Mouse (Mus musculus) naive thymus-derived CD4-positive, alpha-beta T cell, adult 2 months (primary cell): ENCODE data around the gene Flnc.
A peak's percentile ranks its signal among the peaks of the same experiment; 100 is the strongest.
"Not testable (repeated sequence)": the region's sequence is repeated elsewhere in the genome, so short reads cannot be mapped to it uniquely, and the experiment has no call there.

Experiments used
- DNase-seq: peaks from one replicate; pipeline ENCODE4 v3.0.0-alpha.2; 2011; ENCODE audit warnings: low read depth

The Flnc gene

GRCm38 (mm10) chr6:29433038-29433803, at the start of gene Flnc:
TSS of gene Flnc (plus strand) at chr6:29433256.
- DNase-seq, result peak; percentile 28

GRCm38 (mm10) chr6:29388052-29388518, 45.0 kb upstream of the Flnc start, which contains the start of gene Opn1sw:
TSS of gene Opn1sw (minus strand) at chr6:29388468.
- DNase-seq, result no peak

GRCm38 (mm10) chr6:29388606-29389080, 44.4 kb upstream of the Flnc start:
- DNase-seq, result no peak

DNA sequence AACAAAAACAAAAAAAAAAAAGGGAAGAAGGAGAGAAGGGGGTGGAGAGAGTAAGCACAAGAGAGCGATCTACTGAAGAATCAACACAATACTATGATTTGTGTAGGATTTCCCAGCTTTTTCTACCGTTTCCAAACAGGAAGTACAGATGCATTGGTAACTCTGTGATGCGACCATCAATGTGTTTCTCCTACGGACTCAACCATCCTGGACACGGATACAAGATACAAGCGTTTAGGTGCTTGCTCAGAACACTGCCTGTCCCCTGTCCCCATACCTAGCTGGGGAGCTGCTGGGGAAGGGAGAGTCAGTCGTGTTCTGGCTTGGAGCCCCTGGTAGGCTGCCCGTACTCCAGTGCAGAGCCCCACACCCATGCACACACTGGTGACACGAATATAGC, 43.6 kb upstream of the Flnc start:
- DNase-seq, result no peak

DNA sequence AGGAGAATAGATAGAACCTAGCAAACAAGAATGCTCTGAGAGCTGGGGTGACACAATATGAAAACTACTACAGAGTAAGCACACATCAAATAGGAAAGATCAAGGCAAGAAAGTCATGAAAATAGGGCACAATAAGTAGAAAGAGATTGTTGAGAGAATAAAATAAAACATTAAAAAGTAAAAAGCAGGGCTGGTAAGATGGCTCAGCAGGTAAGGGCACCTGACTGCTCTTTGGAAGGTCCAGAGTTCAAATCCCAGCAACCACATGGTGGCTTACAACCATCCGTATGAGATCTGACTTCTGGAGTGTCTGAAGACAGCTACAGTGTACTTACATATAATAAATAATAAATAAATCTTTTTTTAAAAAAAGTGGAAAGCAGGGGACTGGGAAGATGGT, 42.6 kb upstream of the Flnc start:
- DNase-seq, result not testable (repeated sequence)

GRCm38 (mm10) chr6:29391241-29391640, 41.8 kb upstream of the Flnc start:
- not testable (repeated sequence) for DNase-seq

GRCm38 (mm10) chr6:29391802-29392201, 41.3 kb upstream of the Flnc start:
- DNase-seq, result no peak

- DNase-seq, result no peak
Measured at GRCm38 (mm10) chr6:29394286-29394685, 38.8 kb upstream of the Flnc start.

GRCm38 (mm10) chr6:29395910-29396713, 36.9 kb upstream of the Flnc start, which contains the start of gene Ccdc136:
TSS of gene Ccdc136 (plus strand) at chr6:29396309.
- peak; percentile 37 for DNase-seq

DNA sequence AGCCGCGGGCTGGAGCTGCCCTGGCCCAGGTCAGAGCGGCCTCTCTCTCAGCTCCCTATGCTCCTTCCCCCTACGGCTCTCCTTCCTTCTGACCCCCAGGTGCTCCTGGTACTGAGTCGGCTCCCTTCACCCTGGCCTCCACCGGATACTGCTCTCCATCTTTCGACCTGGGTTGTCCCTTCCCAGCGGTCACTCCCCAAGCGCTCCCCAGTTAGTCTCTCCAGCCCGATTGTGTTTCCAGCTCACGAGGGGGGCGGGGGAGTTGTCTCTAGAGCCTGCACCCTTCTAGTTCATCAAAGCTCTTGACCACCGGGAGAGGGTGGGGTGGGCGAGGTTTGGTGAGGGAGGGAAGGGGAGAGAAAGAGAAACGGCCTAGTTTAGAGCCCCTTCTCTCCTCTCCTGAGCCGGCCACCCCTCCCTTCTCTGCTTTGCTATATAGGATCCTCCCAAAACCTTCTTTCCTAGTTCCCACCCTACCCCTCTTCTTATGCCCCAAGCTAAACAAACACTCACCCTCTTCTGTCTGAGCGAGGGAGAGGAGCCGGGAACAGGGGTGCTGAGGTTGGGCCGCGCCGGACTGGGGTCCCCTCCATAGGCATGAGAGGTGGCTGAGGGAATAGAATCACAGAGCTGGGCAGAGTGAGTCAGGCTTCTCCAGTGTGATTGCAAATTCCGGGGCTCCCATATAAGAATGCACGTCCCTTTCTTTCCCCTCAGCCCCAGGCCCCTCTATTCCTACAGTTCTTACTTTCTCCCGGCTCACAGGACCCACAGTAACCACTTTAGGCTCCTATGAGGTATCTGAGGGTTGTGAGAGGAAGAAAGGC, 36.1 kb upstream of the Flnc start:
- no peak for DNase-seq

- DNase-seq, result no peak
Measured at GRCm38 (mm10) chr6:29397575-29397974, 35.5 kb upstream of the Flnc start.

DNA sequence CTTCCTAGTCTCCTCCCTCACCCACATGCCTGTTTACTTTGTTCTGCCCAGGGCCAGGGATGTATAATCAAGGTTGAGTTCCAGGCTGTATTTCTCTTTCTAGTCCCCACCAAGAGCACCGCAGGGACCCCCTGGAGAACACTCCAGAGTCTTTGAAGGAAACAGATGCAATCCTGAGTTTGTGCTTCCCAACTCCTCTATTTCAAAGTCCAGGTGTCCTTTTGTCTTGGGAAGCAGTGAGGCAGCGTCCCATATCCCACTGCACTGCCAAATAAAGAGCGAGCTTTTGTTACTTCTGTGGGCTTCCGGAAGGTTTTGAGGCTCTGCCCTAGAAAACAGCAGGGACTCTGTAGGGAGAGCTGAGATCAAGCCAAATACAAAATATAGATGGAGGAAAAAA, 33.2 kb upstream of the Flnc start:
- no peak for DNase-seq

GRCm38 (mm10) chr6:29402693-29403342, 30.2 kb upstream of the Flnc start:
- DNase-seq, result no peak

DNA sequence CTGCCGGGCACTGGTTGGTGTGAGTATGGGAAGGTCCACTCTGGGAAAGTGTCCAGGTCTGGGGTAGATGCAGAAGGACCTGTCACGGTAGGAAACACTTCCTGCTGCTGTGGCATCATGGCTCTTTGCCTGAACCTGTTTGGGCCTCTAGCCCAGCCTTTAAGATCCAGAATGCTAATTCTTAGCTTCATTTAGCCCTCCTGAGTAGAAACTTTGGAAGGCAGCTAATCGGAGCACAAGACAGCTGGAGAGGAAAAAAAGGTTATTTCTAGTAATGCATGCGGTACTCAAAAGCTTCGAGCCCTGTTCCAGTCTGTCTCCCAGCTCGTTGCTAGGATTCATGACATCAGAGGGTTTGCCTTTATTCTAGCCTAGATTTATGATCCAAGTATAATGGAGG, 26.6 kb upstream of the Flnc start:
- no peak for DNase-seq

GRCm38 (mm10) chr6:29415446-29415845, 17.6 kb upstream of the Flnc start:
- peak; percentile 61 for DNase-seq

DNA sequence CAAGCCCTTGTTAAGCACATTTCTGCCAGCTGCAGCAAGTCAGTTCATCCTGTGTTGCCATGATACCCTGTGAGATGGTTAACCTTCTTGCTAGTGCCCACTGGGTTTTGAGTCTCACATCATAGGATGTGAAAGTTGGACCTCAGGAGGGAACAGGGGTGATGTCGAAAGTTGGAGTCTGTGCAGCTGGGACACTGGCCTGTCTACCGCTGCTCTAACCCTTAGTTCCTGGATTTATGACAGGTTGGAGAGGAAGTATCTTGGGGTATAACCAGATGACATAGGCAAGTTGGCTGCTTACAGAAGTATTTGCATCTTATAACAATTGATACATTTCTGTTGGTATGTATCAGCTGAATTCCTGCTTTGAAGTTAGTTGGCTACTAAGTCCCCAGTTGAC, 12.5 kb upstream of the Flnc start:
- DNase-seq, result no peak

- no peak for DNase-seq
Measured at GRCm38 (mm10) chr6:29425118-29425517, 7.9 kb upstream of the Flnc start.

- no peak for DNase-seq
Measured at GRCm38 (mm10) chr6:29426331-29426730, 6.7 kb upstream of the Flnc start.

- DNase-seq, result no peak
Measured at GRCm38 (mm10) chr6:29428171-29428570, 4.9 kb upstream of the Flnc start.

DNA sequence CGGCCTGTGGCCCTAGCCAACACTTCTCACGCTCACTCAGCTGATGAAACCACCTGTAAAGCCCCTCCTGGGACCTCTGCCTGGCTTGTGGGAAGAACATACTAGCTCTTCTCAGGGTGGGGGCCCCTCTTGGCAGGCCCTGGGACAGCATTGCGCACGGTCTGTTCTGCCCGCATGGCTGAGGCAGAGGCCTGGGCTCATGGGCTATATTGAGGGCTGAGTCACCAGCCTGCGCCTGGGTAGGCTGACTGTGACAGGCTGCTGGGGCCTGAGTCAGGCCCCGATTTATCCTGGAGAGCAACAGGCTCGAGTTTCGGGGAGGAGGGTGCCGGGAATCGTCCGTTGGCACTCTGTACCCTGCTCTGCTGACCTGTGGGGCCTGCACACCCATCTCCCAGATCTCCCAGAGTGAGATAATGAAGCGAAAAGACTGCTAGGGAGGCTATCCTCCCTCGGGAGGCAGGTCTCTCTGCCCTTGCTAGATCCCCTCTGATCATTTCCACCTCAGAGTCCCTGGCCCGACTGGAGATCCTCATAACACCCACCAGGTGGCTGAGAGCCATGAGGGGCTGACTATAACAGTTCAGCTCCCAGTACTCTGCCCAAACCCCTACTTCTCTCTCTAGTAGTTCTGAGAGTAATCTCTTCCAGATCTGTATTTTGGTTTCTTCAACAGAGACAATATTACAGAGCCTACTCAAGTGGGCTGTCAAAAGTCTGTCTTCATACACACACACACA, 2.2 kb upstream of the Flnc start:
- DNase-seq, result no peak

DNA sequence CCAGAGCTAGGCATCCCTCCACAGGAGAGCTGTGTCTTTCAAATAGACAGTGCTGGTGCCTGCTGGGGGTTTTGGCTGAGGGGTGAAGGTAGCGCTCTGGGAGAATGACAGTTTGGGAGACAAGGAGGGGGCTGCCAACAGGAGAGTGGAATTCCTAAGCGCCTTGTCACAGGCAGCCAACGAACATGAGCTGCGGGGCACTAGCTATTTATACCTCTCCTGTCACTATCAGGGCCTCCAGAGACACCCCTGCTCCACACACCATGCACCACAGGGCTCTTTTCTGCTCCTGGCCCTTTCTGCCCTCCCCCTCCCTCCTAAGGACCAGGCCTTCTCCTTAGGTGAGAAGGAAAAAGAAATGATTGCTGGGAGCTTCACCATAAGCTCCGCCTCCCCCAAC, 1.6 kb upstream of the Flnc start:
- no peak for DNase-seq
